Mouse (Mus musculus) megakaryocyte, adult 5-6 weeks (primary cell): ENCODE results near the gene Lca5l. TPM values are rescaled to one million over a fixed set of nuclear protein-coding genes. Genes with fewer than 3 reads are reported as not detected.

ENCODE experiments used
- ATAC-seq: 2 replicates; pipeline ENCODE4 v1.8.0; 2016; ENCODE audit warnings: mild to moderate bottlenecking, inconsistent platforms; ENCODE audit not compliant: poor library complexity, severe bottlenecking
- total RNA-seq, 2 experiments: library from RNA; stranded (forward) in 1 of 2; stranded (reverse) in 1 of 2; fragments of 153-499, 151-499 nt in 1 of 2; fragments of 221-1000, 200-1000 nt in 1 of 2; gene quantifications; 2 replicates each; pipeline versions ENCODE4 v1.2.3 to v1.2.4; 2015 to 2017

The Lca5l gene
- total RNA-seq, 2 experiments from 2014 or later: 0.15 TPM; not detected in 1

DNA sequence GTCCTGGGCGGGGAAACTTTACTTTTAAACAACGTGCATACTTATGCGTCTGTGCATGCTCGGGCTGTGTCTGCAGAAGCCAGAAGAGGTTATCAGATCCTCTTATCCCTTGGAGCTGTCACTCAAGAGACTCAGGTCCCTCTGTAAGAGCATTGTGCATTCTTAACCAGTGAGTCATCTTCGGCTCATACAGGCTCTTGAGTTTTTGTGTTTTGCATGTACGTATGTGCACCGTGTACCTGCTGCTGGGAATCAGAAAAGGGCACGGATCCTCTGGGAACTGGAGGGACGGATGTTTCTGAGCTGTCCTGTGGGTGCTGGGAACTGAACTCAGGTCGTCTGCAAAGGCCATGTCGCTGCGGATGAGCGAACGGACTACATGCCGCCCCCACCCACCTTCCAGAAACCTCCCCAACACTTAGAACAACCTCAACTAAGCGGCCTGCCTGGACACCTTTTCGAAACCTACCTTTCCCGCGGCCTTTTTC is 65.3 kb downstream of the Lca5l start:
- ATAC-seq: no peak

DNA sequence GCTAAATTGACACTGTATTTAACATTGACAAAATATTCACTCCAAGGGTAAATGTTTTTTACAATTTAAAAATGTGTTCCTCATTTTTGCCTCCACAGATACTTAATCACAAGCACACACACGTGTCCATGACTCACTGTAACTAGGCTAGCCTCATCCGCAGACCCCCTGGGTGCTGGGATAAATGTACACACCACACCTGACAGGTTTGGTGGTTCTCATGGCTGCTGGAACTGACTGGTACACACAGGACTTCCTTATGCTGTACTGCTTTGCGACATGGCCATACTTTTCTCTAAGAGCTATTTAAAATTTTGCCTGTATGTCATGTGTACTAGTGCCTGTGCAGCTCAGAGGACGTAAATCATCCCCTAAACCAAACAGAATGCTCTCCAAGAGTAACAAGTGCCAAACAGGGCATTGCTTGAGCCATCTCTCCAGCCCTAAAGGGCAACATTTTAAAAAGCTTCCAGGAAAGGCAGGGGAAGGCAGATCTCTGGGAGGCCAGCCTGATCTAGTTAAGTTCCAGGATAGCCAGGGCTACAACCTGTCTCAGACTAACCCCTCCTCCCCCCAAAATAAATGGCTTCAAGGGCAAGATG is 71.9 kb downstream of the Lca5l start:
- ATAC-seq: no peak

DNA sequence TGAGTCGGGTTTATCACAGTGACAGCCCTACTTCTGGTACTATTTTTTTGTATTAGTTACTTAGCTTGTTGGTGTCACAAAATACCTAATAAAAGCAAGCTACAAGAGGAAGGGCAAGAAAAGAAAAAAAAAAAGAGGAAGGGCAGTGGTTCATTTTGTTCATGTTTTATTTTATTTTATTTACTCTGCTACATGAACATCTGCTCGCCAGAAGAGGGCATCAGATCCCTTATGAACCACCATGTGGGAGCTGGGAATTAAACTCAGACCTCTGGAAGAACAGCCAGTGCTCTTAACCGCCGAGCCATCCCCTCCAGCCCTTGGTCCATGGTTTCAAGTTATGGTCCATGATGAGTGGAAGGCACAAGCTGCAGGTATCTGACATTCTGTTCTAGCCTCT is 77.3 kb downstream of the Lca5l start:
- 0 out of 2 replicates have a peak, but pooled peaks have one; percentile 31 for ATAC-seq

DNA sequence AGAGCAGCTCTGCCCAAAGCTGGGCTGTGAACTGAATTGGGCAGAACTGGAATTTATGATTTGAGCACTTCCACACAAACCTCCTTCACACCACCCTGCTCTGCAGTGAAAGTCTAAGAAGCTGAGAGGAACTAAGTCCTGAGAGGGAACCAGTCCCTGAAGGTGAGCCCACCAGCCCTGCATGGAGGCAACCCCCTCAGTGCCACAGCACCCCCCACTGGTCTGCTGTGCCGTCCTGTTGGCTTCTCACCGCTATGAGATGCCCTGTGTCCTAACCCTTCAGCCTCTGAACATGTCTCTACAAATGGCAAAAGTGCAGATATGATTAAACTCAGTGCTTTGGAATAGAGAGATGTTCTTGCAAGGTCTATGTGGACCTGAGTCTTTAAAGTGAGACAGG is 79.3 kb downstream of the Lca5l start:
- no peak for ATAC-seq

DNA sequence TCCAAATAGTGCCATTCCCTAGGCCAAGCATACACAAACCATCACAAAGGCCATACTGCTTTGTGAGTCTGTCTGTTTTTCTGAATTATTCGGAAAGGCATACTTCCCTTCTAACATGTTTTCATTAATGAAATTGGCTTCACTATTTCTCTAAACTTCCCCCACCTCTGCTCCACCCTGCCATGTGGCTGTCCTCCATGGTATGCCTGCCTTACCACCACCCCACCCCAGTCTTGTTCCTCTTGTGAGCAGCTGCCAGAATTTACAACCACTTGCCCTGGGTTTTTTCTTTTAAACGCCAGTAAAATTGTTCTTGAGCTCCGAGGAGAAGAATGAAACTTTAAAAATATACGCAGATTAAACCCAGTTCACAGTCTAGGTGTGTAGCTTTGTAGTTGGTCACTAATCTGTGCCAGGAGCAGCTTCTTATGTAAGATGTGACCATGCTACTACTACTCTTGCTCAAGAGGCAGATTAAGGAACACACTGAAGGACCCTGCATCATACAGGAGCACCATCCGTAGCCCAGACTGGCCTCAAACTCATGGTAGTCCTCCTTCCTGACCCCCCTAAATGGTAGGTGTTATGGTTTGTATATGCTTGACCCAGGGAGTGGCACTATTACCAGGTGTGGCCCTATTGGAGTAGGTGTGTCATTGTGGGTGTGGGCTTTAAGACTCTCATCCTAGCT is 81.3 kb downstream of the Lca5l start:
- ATAC-seq: peak; percentile 88

DNA sequence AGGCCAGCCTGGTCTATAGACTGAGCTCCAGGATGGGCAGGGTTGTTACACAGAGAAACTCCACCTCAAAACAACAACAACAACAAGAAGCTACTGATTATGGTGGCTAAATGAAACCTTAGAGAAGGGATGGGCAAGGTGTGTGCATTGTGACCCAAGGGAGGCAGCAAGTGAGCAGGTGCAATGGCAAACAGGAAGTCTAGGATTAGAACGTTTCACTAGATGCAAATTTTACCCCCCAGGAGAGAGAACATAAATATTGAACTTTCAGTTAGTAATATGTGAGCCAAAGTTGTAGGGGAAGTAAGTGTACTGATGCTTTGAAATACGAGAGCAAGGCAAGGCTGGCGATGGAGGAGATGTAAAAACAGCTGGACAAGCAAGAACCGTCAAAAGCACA is 82.4 kb downstream of the Lca5l start:
- ATAC-seq: no peak

Other genes with a start within 250 kb of the Lca5l start
- gene Psmg1, start 201.3 kb downstream of the Lca5l start, total RNA-seq (2015): 20.2 and 21.6 TPM in 2 replicates
- 19.3 and 32.2 TPM in 2 replicates for gene Psmg1, start 201.3 kb downstream of the Lca5l start, total RNA-seq (2017)
- gene Brwd1, start 109.7 kb downstream of the Lca5l start, total RNA-seq (2015): 17.0 and 28.7 TPM in 2 replicates
- gene Brwd1, start 109.7 kb downstream of the Lca5l start, total RNA-seq (2017): 32.3 and 34.6 TPM in 2 replicates
- 41.8 and 53.3 TPM in 2 replicates for gene Hmgn1, start 64.5 kb downstream of the Lca5l start, total RNA-seq (2015)
- 71.5 and 75.2 TPM in 2 replicates for gene Hmgn1, start 64.5 kb downstream of the Lca5l start, total RNA-seq (2017)
- 4.4 and 5.5 TPM in 2 replicates for gene Wrb, start 46.9 kb downstream of the Lca5l start, total RNA-seq (2015)
- 6.0 and 7.1 TPM in 2 replicates for gene Wrb, start 46.9 kb downstream of the Lca5l start, total RNA-seq (2017)
- gene Sh3bgr, start 8.2 kb upstream of the Lca5l start, total RNA-seq (2015): 0.76 and 0.89 TPM in 2 replicates
- not detected in 2 replicates for gene Sh3bgr, start 8.2 kb upstream of the Lca5l start, total RNA-seq (2017)
- gene B3galt5, start 43.5 kb upstream of the Lca5l start, total RNA-seq (2015): not detected in 2 replicates
- 0.08 TPM in 1 of 2 replicates, not detected in the other for gene B3galt5, start 43.5 kb upstream of the Lca5l start, total RNA-seq (2017)